Mouse (Mus musculus): Measurements from ENCODE around the gene Olfr33. TPM values are rescaled to one million over a fixed set of nuclear protein-coding genes. Genes with fewer than 3 reads are reported as not detected.

Olfr33 gene
- polyA plus RNA-seq, 1 experiment from 2014 or later: not detected

- no peak within 1 kb of the TSS for H3K9ac ChIP-seq (replicated peaks; ENCODE audit: low read depth)
- WGBS: 46% methylated on average over 3 of the region's 3 CpGs
- ATAC-seq (no peak), DNase-seq (ENCODE audit: low spot score) (no peak)
- no peak within 1 kb of the TSS for H3K4me3 ChIP-seq (ENCODE audit: low read depth, low read length)
- no peaks in the 10 kb centered on the region for H3K9me3 ChIP-seq (ENCODE audit: low read length)
- no peak within 1 kb of the TSS for H3K27ac ChIP-seq (ENCODE audit: low read length)
- no peaks in the 10 kb centered on the region for H3K4me1 ChIP-seq (ENCODE audit: insufficient read depth, low read depth, low read length)
- H3K36me3 ChIP-seq (ENCODE audit: insufficient read depth, low read length): no peaks in the 10 kb centered on the region
- no peak within 1 kb of the TSS for H3K4me2 ChIP-seq (replicated peaks; ENCODE audit: low read depth, low read length)
- H3K27me3 ChIP-seq (replicated peaks; ENCODE audit: insufficient read depth, low read length): no peaks in the 10 kb centered on the region
- TF ChIP-seq CTCF (IDR thresholded peaks at IDR 0.05) (no peak), EP300 (IDR thresholded peaks at IDR 0.05) (no peak)
Measured at GRCm38 (mm10) chr7:102664599-102664998, 54.3 kb downstream of the Olfr33 start, which contains the start of gene Olfr556. Gene Olfr556, plus strand, starts transcription at chr7:102664899.

Other genes starting within 250 kb of the Olfr33 start
- not detected in 2 replicates for gene Olfr543, start 237.4 kb downstream of the Olfr33 start, polyA plus RNA-seq (2015; fragmentation: Nextera tagmentation; extraction: Ambion mirVana)
- not detected in 2 replicates for gene Olfr544, start 230.8 kb downstream of the Olfr33 start, polyA plus RNA-seq (2015; fragmentation: Nextera tagmentation; extraction: Ambion mirVana)
- gene Olfr545, start 219.5 kb downstream of the Olfr33 start, polyA plus RNA-seq (2015; fragmentation: Nextera tagmentation; extraction: Ambion mirVana): not detected in 2 replicates
- gene Olfr547, start 184.3 kb downstream of the Olfr33 start, polyA plus RNA-seq (2015; fragmentation: Nextera tagmentation; extraction: Ambion mirVana): not detected in 2 replicates
- not detected in 2 replicates for gene Olfr548-ps1, start 178.2 kb downstream of the Olfr33 start, polyA plus RNA-seq (2015; fragmentation: Nextera tagmentation; extraction: Ambion mirVana)
- gene Olfr549, start 169.2 kb downstream of the Olfr33 start, polyA plus RNA-seq (2015; fragmentation: Nextera tagmentation; extraction: Ambion mirVana): not detected in 2 replicates
- 0.76 and 0.80 TPM in 2 replicates for gene Trim21, start 153.6 kb downstream of the Olfr33 start, polyA plus RNA-seq (2015; fragmentation: Nextera tagmentation; extraction: Ambion mirVana)
- 0.21 TPM in 2 replicates for gene Olfr550, start 147.6 kb downstream of the Olfr33 start, polyA plus RNA-seq (2015; fragmentation: Nextera tagmentation; extraction: Ambion mirVana)
- not detected in 2 replicates for gene Olfr551, start 127.2 kb downstream of the Olfr33 start, polyA plus RNA-seq (2015; fragmentation: Nextera tagmentation; extraction: Ambion mirVana)
- gene Olfr552, start 121.3 kb downstream of the Olfr33 start, polyA plus RNA-seq (2015; fragmentation: Nextera tagmentation; extraction: Ambion mirVana): not detected in 2 replicates
- gene Olfr553, start 100.9 kb downstream of the Olfr33 start, polyA plus RNA-seq (2015; fragmentation: Nextera tagmentation; extraction: Ambion mirVana): not detected in 2 replicates
- gene Olfr554, start 80.6 kb downstream of the Olfr33 start, polyA plus RNA-seq (2015; fragmentation: Nextera tagmentation; extraction: Ambion mirVana): not detected in 2 replicates
- not detected in 2 replicates for gene Olfr555, start 60.2 kb downstream of the Olfr33 start, polyA plus RNA-seq (2015; fragmentation: Nextera tagmentation; extraction: Ambion mirVana)
- not detected in 2 replicates for gene Olfr556, start 54.2 kb downstream of the Olfr33 start, polyA plus RNA-seq (2015; fragmentation: Nextera tagmentation; extraction: Ambion mirVana)
- gene Trim68, start 31.7 kb downstream of the Olfr33 start, polyA plus RNA-seq (2015; fragmentation: Nextera tagmentation; extraction: Ambion mirVana): 11.6 and 13.2 TPM in 2 replicates
- not detected in 2 replicates for gene Olfr557, start 23.2 kb downstream of the Olfr33 start, polyA plus RNA-seq (2015; fragmentation: Nextera tagmentation; extraction: Ambion mirVana)
- 0.13 and 0.16 TPM in 2 replicates for gene Olfr558, start 16.9 kb downstream of the Olfr33 start, polyA plus RNA-seq (2015; fragmentation: Nextera tagmentation; extraction: Ambion mirVana)
- not detected in 2 replicates for gene Olfr559, start 8.4 kb upstream of the Olfr33 start, polyA plus RNA-seq (2015; fragmentation: Nextera tagmentation; extraction: Ambion mirVana)
- gene Olfr560, start 40.3 kb upstream of the Olfr33 start, polyA plus RNA-seq (2015; fragmentation: Nextera tagmentation; extraction: Ambion mirVana): not detected in 2 replicates
- 0.04 and 0.12 TPM in 2 replicates for gene Olfr78, start 40.4 kb upstream of the Olfr33 start, polyA plus RNA-seq (2015; fragmentation: Nextera tagmentation; extraction: Ambion mirVana)
- not detected in 2 replicates for gene Olfr561, start 52.2 kb upstream of the Olfr33 start, polyA plus RNA-seq (2015; fragmentation: Nextera tagmentation; extraction: Ambion mirVana)
- not detected in 2 replicates for gene Olfr564, start 84.4 kb upstream of the Olfr33 start, polyA plus RNA-seq (2015; fragmentation: Nextera tagmentation; extraction: Ambion mirVana)
- gene Olfr566, start 139.7 kb upstream of the Olfr33 start, polyA plus RNA-seq (2015; fragmentation: Nextera tagmentation; extraction: Ambion mirVana): not detected in 2 replicates
- not detected in 2 replicates for gene Olfr568, start 158.1 kb upstream of the Olfr33 start, polyA plus RNA-seq (2015; fragmentation: Nextera tagmentation; extraction: Ambion mirVana)
- not detected in 2 replicates for gene Olfr569, start 171.8 kb upstream of the Olfr33 start, polyA plus RNA-seq (2015; fragmentation: Nextera tagmentation; extraction: Ambion mirVana)
- not detected in 2 replicates for gene Olfr570, start 175.5 kb upstream of the Olfr33 start, polyA plus RNA-seq (2015; fragmentation: Nextera tagmentation; extraction: Ambion mirVana)
- not detected in 2 replicates for gene Olfr571, start 198.5 kb upstream of the Olfr33 start, polyA plus RNA-seq (2015; fragmentation: Nextera tagmentation; extraction: Ambion mirVana)
- gene Olfr572, start 205.3 kb upstream of the Olfr33 start, polyA plus RNA-seq (2015; fragmentation: Nextera tagmentation; extraction: Ambion mirVana): not detected in 2 replicates
- not detected in 2 replicates for gene Olfr573-ps1, start 223.5 kb upstream of the Olfr33 start, polyA plus RNA-seq (2015; fragmentation: Nextera tagmentation; extraction: Ambion mirVana)
- not detected in 2 replicates for gene Olfr574, start 229.4 kb upstream of the Olfr33 start, polyA plus RNA-seq (2015; fragmentation: Nextera tagmentation; extraction: Ambion mirVana)
- not detected in 2 replicates for gene Olfr575, start 239.7 kb upstream of the Olfr33 start, polyA plus RNA-seq (2015; fragmentation: Nextera tagmentation; extraction: Ambion mirVana)
- not detected in 2 replicates for gene Olfr576, start 243.6 kb upstream of the Olfr33 start, polyA plus RNA-seq (2015; fragmentation: Nextera tagmentation; extraction: Ambion mirVana)